Mouse (Mus musculus): Measurements from ENCODE around the gene Rbfox2. TPM values are rescaled to one million over a fixed set of nuclear protein-coding genes. Genes with fewer than 3 reads are reported as not detected.
A peak's percentile ranks its signal among the peaks of the same experiment; 100 is the strongest.

Rbfox2 gene
- polyA plus RNA-seq, 2 experiments, result 7.2 to 9.9 TPM

GRCm38 (mm10) chr15:77352863-77353262 is 46.1 kb upstream of the Rbfox2 start:
- H3K4me3 ChIP-seq (ENCODE audit: insufficient read depth in 1 of 2, low read depth in 2 of 2, low read length in 2 of 2), result no peak overlapping the region

GRCm38 (mm10) chr15:77350117-77350516 is 43.3 kb upstream of the Rbfox2 start:
- H3K4me2 ChIP-seq (ENCODE audit: low read depth), result no peak overlapping the region
- H3K27me3 ChIP-seq (ENCODE audit: control insufficient read depth, insufficient read depth, low read length), result no peaks in the 10 kb centered on the region
- 59% methylated on average over 7 of the region's 7 CpGs for WGBS (ENCODE audit: insufficient replicate concordance)
- no peak overlapping the region for H3K4me3 ChIP-seq (ENCODE audit: insufficient read depth in 1 of 2, low read depth in 2 of 2, low read length in 2 of 2)
- no peaks in the 10 kb centered on the region for H3K36me3 ChIP-seq (replicated peaks; ENCODE audit: control insufficient read depth, insufficient read depth, low read depth)
- TF ChIP-seq EP300 (IDR thresholded peaks at IDR 0.05; ENCODE audit: low read depth), result no peak
- TF ChIP-seq CTCF (IDR thresholded peaks at IDR 0.05; ENCODE audit: low read depth), result no peak
- ATAC-seq (ENCODE audit: insufficient read depth), result no peak
- no peaks in the 10 kb centered on the region for H3K9me3 ChIP-seq (ENCODE audit: control insufficient read depth, low read length)
- no peak overlapping the region for H3K9ac ChIP-seq (replicated peaks)
- DNase-seq (ENCODE audit: low read depth in 3 of 3, low spot score in 3 of 3), result no peak
- 0 out of 4 replicates have a peak, but pooled peaks cover 0 to 2% of the 10 kb centered on the region in 2 experiments for H3K4me1 ChIP-seq (replicated peaks; ENCODE audit: control insufficient read depth in 2 of 2, insufficient read depth in 2 of 2, low read length in 1 of 2)
- no peak overlapping the region for H3K27ac ChIP-seq

More at GRCm38 (mm10) chr15:77352863-77353262, 46.1 kb upstream of the Rbfox2 start:
- Histone ChIP-seq H3K4me1 (replicated peaks; ENCODE audit: control insufficient read depth in 2 of 2, insufficient read depth in 2 of 2, low read length in 1 of 2) (peaks cover 0 to 2% of the 10 kb centered on the region in 2 experiments; a peak in 1 of 4 replicates), H3K27ac (no peak overlapping the region), H3K4me2 (ENCODE audit: low read depth) (no peak overlapping the region), H3K27me3 (ENCODE audit: control insufficient read depth, insufficient read depth, low read length) (no peaks in the 10 kb centered on the region), H3K36me3 (replicated peaks; ENCODE audit: control insufficient read depth, insufficient read depth, low read depth) (no peaks in the 10 kb centered on the region), H3K9ac (replicated peaks) (no peak overlapping the region), H3K9me3 (ENCODE audit: control insufficient read depth, low read length) (no peaks in the 10 kb centered on the region)
- no peak for TF ChIP-seq CTCF (IDR thresholded peaks at IDR 0.05; ENCODE audit: low read depth)
- no peak for TF ChIP-seq EP300 (IDR thresholded peaks at IDR 0.05; ENCODE audit: low read depth)
- 39% methylated on average over 7 of the region's 7 CpGs for WGBS (ENCODE audit: insufficient replicate concordance)
- ATAC-seq (ENCODE audit: insufficient read depth) (no peak), DNase-seq (ENCODE audit: low read depth in 3 of 3, low spot score in 3 of 3) (no peak)

- 43% methylated on average over 7 of the region's 7 CpGs for WGBS (ENCODE audit: insufficient replicate concordance)
- H3K27ac ChIP-seq, result no peak overlapping the region
- no peaks in the 10 kb centered on the region for H3K36me3 ChIP-seq (replicated peaks; ENCODE audit: control insufficient read depth, insufficient read depth, low read depth)
- H3K9me3 ChIP-seq (ENCODE audit: control insufficient read depth, low read length), result no peaks in the 10 kb centered on the region
- no peaks in the 10 kb centered on the region for H3K27me3 ChIP-seq (ENCODE audit: control insufficient read depth, insufficient read depth, low read length)
- no peak for DNase-seq (ENCODE audit: low read depth in 3 of 3, low spot score in 3 of 3)
- ATAC-seq (ENCODE audit: insufficient read depth), result no peak
- H3K9ac ChIP-seq (replicated peaks), result no peak overlapping the region
- no peak overlapping the region for H3K4me3 ChIP-seq (ENCODE audit: insufficient read depth in 1 of 2, low read depth in 2 of 2, low read length in 2 of 2)
- TF ChIP-seq CTCF (IDR thresholded peaks at IDR 0.05; ENCODE audit: low read depth), result no peak
- TF ChIP-seq EP300 (IDR thresholded peaks at IDR 0.05; ENCODE audit: low read depth), result no peak
- no peak overlapping the region for H3K4me2 ChIP-seq (ENCODE audit: low read depth)
- H3K4me1 ChIP-seq (replicated peaks; ENCODE audit: control insufficient read depth in 2 of 2, insufficient read depth in 2 of 2, low read length in 1 of 2), result peaks cover 0 to 8% of the 10 kb centered on the region in 2 experiments; a peak in 2 of 4 replicates
Observed at GRCm38 (mm10) chr15:77348146-77348545, 41.3 kb upstream of the Rbfox2 start.

DNA sequence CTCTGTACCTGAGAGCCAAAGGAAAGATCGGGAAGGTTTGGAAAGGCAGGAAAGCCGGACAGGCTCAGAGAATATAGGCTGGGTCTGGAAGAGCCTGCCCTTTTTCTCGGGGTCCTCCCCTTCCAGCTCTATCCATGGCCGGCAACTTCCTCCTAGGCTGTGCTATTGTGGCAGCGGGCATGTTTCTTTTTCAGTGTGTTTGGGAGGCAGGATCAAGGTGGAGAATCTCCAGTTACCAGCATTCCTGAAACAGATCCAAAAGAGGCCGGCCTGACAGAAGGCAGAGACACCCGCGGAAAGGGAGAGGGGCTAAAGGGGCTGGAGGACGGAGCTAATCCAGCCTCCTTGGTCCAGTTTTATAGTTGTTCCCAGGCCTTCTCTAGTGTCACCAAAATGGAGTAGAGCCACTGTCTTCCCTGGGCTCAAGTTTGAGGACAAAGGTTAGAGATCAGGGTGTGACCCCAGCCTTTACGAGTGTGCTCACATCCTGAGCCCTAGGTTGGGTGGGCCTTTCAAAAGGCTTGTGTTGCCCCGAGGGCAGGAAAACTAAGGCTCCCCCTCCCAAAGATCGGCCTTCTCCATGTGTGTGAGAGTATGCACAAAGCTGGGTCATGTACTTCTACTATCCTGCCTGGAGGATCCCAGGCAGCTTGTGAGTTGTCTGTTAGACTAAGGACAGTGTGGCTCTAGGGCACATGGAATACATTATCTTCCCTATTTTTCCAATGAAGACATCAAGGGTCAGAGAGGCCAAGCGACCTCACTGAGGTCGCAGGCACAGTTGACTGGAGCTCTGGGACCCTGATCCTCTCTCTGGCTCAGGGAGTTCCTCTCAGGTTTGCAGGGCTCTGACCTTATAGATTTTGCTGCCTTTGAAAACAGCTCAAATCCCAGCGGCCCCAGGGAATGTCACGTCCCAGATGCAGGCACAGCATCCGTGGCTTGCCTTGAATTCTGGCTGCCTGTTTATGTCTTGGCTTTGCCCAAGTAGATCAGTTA is 37.6 kb upstream of the Rbfox2 start:
- H3K27ac ChIP-seq, result no peak overlapping the region

DNA sequence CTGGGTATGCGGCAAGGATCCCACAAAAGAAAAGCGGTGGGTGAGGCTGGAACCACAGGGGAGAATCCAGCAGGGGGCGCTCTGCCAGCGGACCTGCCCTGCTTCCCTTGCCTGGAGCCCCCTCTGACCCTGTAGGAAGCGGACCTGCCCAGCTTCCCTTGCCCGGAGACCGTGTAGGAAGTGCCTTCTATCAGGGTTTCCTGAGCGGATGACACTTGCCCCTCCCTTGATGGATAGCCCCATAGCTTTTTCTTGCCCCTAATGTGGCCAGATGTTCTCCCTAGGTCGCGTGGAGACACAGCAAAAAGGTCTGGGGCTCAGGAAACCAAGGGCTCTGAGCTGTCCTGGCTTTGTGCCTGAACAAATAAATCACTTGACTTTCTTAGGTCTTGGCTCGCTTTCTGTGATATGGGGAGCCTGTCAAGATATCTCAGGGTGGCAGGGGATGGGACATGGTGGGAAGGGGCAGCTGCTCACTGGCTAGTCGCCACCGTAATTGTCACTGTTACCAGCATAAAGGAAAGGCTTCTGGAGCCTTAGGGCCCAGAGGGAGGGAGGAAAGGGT is 36.8 kb upstream of the Rbfox2 start:
- no peak overlapping the region for H3K9ac ChIP-seq (replicated peaks)
- no peaks in the 10 kb centered on the region for H3K27me3 ChIP-seq (ENCODE audit: control insufficient read depth, insufficient read depth, low read length)
- peaks cover 0 to 11% of the 10 kb centered on the region in 2 experiments; a peak in 2 of 4 replicates for H3K4me1 ChIP-seq (replicated peaks; ENCODE audit: control insufficient read depth in 2 of 2, insufficient read depth in 2 of 2, low read length in 1 of 2)
- peak overlapping the region; percentile 36 for H3K4me2 ChIP-seq (ENCODE audit: low read depth)
- no peaks in the 10 kb centered on the region for H3K9me3 ChIP-seq (ENCODE audit: control insufficient read depth, low read length)
- H3K4me3 ChIP-seq (ENCODE audit: insufficient read depth in 1 of 2, low read depth in 2 of 2, low read length in 2 of 2), result no peak overlapping the region
- TF ChIP-seq EP300 (IDR thresholded peaks at IDR 0.05; ENCODE audit: low read depth), result no peak
- peak; percentile 82 for TF ChIP-seq CTCF (IDR thresholded peaks at IDR 0.05; ENCODE audit: low read depth)
- H3K27ac ChIP-seq, result no peak overlapping the region
- WGBS (ENCODE audit: insufficient replicate concordance), result 5% methylated on average over 13 of the region's 13 CpGs
- H3K36me3 ChIP-seq (replicated peaks; ENCODE audit: control insufficient read depth, insufficient read depth, low read depth), result no peaks in the 10 kb centered on the region
- ATAC-seq (ENCODE audit: insufficient read depth) (peak; percentile 61), DNase-seq (ENCODE audit: low read depth in 3 of 3, low spot score in 3 of 3) (peak in 1 of 3 experiments; percentile 7)

More for the DNA sequence above, 37.6 kb upstream of the Rbfox2 start:
- Histone ChIP-seq H3K9me3 (ENCODE audit: control insufficient read depth, low read length) (no peaks in the 10 kb centered on the region), H3K27me3 (ENCODE audit: control insufficient read depth, insufficient read depth, low read length) (no peaks in the 10 kb centered on the region), H3K4me1 (replicated peaks; ENCODE audit: control insufficient read depth in 2 of 2, insufficient read depth in 2 of 2, low read length in 1 of 2) (peaks cover 0 to 8% of the 10 kb centered on the region in 2 experiments; a peak in 2 of 4 replicates), H3K9ac (replicated peaks) (no peak overlapping the region), H3K4me2 (ENCODE audit: low read depth) (no peak overlapping the region), H3K4me3 (ENCODE audit: insufficient read depth in 1 of 2, low read depth in 2 of 2, low read length in 2 of 2) (no peak overlapping the region), H3K36me3 (replicated peaks; ENCODE audit: control insufficient read depth, insufficient read depth, low read depth) (no peaks in the 10 kb centered on the region)
- WGBS (ENCODE audit: insufficient replicate concordance), result 38% methylated on average over 17 of the region's 17 CpGs
- DNase-seq (ENCODE audit: low read depth in 3 of 3, low spot score in 3 of 3) (no peak), ATAC-seq (ENCODE audit: insufficient read depth) (no peak; the same call in 1 of the 2 replicates)
- TF ChIP-seq EP300 (IDR thresholded peaks at IDR 0.05; ENCODE audit: low read depth), result no peak
- no peak for TF ChIP-seq CTCF (IDR thresholded peaks at IDR 0.05; ENCODE audit: low read depth)

Measured in liver, embryonic 14.5 days (tissue).